ENCODE assay signal across 9 mouse cellular contexts in the genomic region with DNA sequence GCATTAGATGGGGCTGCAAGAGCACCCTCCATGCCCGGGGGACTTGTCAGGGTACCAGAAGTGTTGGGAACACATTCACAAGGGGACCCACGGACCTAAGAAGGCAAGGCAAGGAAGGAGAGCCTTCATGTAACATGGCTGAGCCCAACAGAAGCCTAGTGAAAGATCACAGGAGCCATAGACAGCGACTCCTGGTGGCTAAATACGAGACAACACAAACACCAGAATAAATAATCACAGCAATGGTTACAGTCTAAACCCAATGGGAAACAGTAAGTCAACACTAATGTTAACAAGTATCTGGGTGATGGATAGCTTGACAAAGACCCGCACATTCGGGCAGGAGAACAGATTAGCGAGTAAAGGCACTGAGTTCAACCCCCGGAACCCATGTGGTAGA. TPM values are rescaled to one million over a fixed set of nuclear protein-coding genes. Genes with fewer than 3 reads are reported as not detected.
DNase-seq lines count a peak whose midpoint lies in the region; ATAC-seq lines count a peak whose summit lies in the region.
"Had no signal": no experiment of that assay in that cellular context is flagged by ENCODE, and none has a peak within 500 bp of the region (broad histone marks: within the 10 kb centered on the region; RNA-seq: fewer than 3 reads in every experiment).

No protein-coding gene starts in this region.

- no peak overlapping the region for H3K4me2 ChIP-seq in midbrain, embryonic 14.5 days (ENCODE audit: low read length)
- no peak overlapping the region for H3K4me2 ChIP-seq in midbrain, embryonic 15.5 days

- H3K27ac ChIP-seq in midbrain, embryonic 14.5 days (replicated peaks; ENCODE audit: low read depth, low read length): no peak overlapping the region
- no peak overlapping the region for H3K27ac ChIP-seq in midbrain, embryonic 15.5 days

- 50% methylated on average over 8 of the region's 8 CpGs for WGBS in midbrain, embryonic 14.5 days
- 53% methylated on average over 8 of the region's 8 CpGs for WGBS in midbrain, embryonic 15.5 days

- intact Hi-C loops in gastrocnemius, postnatal 14 days (cut with DNase I; ENCODE audit: low total_unique reads): no loop called here

- no peak overlapping the region for H3K9ac ChIP-seq in midbrain, embryonic 14.5 days (replicated peaks; ENCODE audit: low read length)
- no peak overlapping the region for H3K9ac ChIP-seq in midbrain, embryonic 15.5 days

- no peaks in the 10 kb centered on the region for H3K4me1 ChIP-seq in midbrain, embryonic 14.5 days (ENCODE audit: control insufficient read depth, insufficient read depth, low read length)
- no peaks in the 10 kb centered on the region for H3K4me1 ChIP-seq in midbrain, embryonic 15.5 days

- no peaks in the 10 kb centered on the region for H3K9me3 ChIP-seq in midbrain, embryonic 14.5 days (ENCODE audit: control insufficient read depth, low read length)
- H3K9me3 ChIP-seq in midbrain, embryonic 15.5 days: no peaks in the 10 kb centered on the region

- peak; percentile 74 for DNase-seq in heart, adult 11 months
- DNase-seq in heart, adult 18-20 months: no peak
- peak; percentile 64 for DNase-seq in midbrain, embryonic 14.5 days
- DNase-seq in embryo, embryonic 9.5 days (ENCODE audit: extremely low spot score): peak; percentile 54
- DNase-seq in gastrocnemius, postnatal 14 days: no peak
- no peak for DNase-seq in cerebellum, adult 18-20 months

- no peak for ATAC-seq in midbrain, embryonic 14.5 days (ENCODE audit: low FRiP score, low TSS enrichment)
- ATAC-seq in midbrain, embryonic 15.5 days (replicated peaks): no peak
- peak; percentile 61 for ATAC-seq in monocyte, adult 5-6 weeks (replicated peaks; ENCODE audit: insufficient number of reproducible peaks, low FRiP score, low TSS enrichment, poor library complexity, severe bottlenecking)

- H3K27me3 ChIP-seq in midbrain, embryonic 14.5 days (ENCODE audit: control insufficient read depth, insufficient read depth, low read length): no peaks in the 10 kb centered on the region
- H3K27me3 ChIP-seq in midbrain, embryonic 15.5 days (replicated peaks): no peaks in the 10 kb centered on the region

- peaks cover 9% of the 10 kb centered on the region; the same call in 1 of the 2 replicates for H3K36me3 ChIP-seq in midbrain, embryonic 14.5 days (ENCODE audit: control insufficient read depth, insufficient read depth, low read length)
- peaks cover 3% of the 10 kb centered on the region; the same call in 1 of the 2 replicates for H3K36me3 ChIP-seq in midbrain, embryonic 15.5 days (replicated peaks)

- H3K4me3 ChIP-seq in midbrain, embryonic 14.5 days (replicated peaks; ENCODE audit: low read depth, low read length): no peak overlapping the region
- no peak overlapping the region for H3K4me3 ChIP-seq in midbrain, embryonic 15.5 days

RNA-seq across cellular contexts. Expression of a gene that starts 23.2 kb away (rescaled TPM):
- 10 to 100 TPM; 66.1 to 66.3 TPM for total RNA-seq in heart, adult 18-20 months (2021)
- 7.8 and 12.0 TPM in 2 replicates for polyA plus RNA-seq in midbrain, embryonic 14.5 days (2014; fragmentation: Nextera tagmentation; extraction: Ambion mirVana)
- 7.7 and 8.3 TPM in 2 replicates for polyA plus RNA-seq in midbrain, embryonic 15.5 days (2015; fragmentation: Nextera tagmentation; extraction: Ambion mirVana)
- total RNA-seq in monocyte, adult 5-6 weeks (2017): 45.8 to 71.9 TPM (median 49.6 TPM) in 3 replicates
- total RNA-seq in gastrocnemius, postnatal 14 days (2021): 10 to 100 TPM; 17.6 to 17.8 TPM

RNA-seq across cellular contexts. Expression of a gene that starts 40.5 kb away (rescaled TPM):
- total RNA-seq in heart, adult 18-20 months (2021): under 1 TPM; 0.45 to 0.49 TPM
- 0.90 and 0.95 TPM in 2 replicates for polyA plus RNA-seq in midbrain, embryonic 14.5 days (2014; fragmentation: Nextera tagmentation; extraction: Ambion mirVana)
- 0.49 and 0.76 TPM in 2 replicates for polyA plus RNA-seq in midbrain, embryonic 15.5 days (2015; fragmentation: Nextera tagmentation; extraction: Ambion mirVana)
- total RNA-seq in monocyte, adult 5-6 weeks (2017): 0.97 TPM in 1 of 3 replicates, not detected in the others
- under 1 TPM in 1 of 2 experiments, not detected in 1; 0.35 TPM for total RNA-seq in gastrocnemius, postnatal 14 days (2021)
- polyA plus RNA-seq: heart, embryonic 14.5 days had no signal

RNA-seq across cellular contexts. Expression of a gene that starts 41.0 kb away (rescaled TPM):
- total RNA-seq in heart, adult 18-20 months (2021): 1 to 10 TPM; 8.1 to 8.3 TPM
- polyA plus RNA-seq in midbrain, embryonic 14.5 days (2014; fragmentation: Nextera tagmentation; extraction: Ambion mirVana): 40.9 and 44.0 TPM in 2 replicates
- 42.2 and 54.0 TPM in 2 replicates for polyA plus RNA-seq in midbrain, embryonic 15.5 days (2015; fragmentation: Nextera tagmentation; extraction: Ambion mirVana)
- total RNA-seq in monocyte, adult 5-6 weeks (2017): 7.0 to 16.2 TPM (median 9.7 TPM) in 3 replicates
- total RNA-seq in gastrocnemius, postnatal 14 days (2021): 1 to 10 TPM; 4.0 to 6.1 TPM

Comparison
In these comparisons a context has a peak if more than half of its experiments do, and no peak if none do; other contexts are left out.
1. DNase-seq: peak in heart, adult 11 months (single experiment), midbrain, embryonic 14.5 days (single experiment) and embryo, embryonic 9.5 days (single experiment); none in heart, adult 18-20 months (0 of 2), gastrocnemius, postnatal 14 days (single experiment) and cerebellum, adult 18-20 months (0 of 2).